Mouse (Mus musculus) left cerebral cortex, postnatal 14 days (tissue): ENCODE data around the gene Oas1a. TPM values are rescaled to one million over a fixed set of nuclear protein-coding genes. Genes with fewer than 3 reads are reported as not detected.

Source experiments
- DNase-seq, 2 experiments: peaks; one replicate each; pipeline ENCODE4 v3.0.0; 2021 to 2022; ENCODE audit warnings: low spot score in 2 of 2, mixed read lengths in 1 of 2
- intact Hi-C: fragments of 180-260 bp; cut with DNase I; formaldehyde crosslinking; loops from one replicate; pipeline ENCODE4 v1.15.1; 2025
- microRNA-seq, 2 experiments: library from miRNA; unstranded; fragments of <30 nt; microRNA quantifications; one replicate each; pipeline ENCODE4 v1.2.0; 2022
- total RNA-seq, 2 experiments: library from RNA; stranded (reverse); gene quantifications; 2 replicates each; pipeline ENCODE4 v1.2.3; 2021

Oas1a gene
- total RNA-seq, 2 experiments from 2014 or later, result 0.37 to 0.40 TPM

- peak; percentile 11 to 15 for DNase-seq
- intact Hi-C loops, result no loop called here
Observed at GRCm38 (mm10) chr5:120859241-120859640, 48.1 kb downstream of the Oas1a start.

GRCm38 (mm10) chr5:120849601-120850136, 57.7 kb downstream of the Oas1a start:
- intact Hi-C loops, result no loop called here
- peak; percentile 47 for DNase-seq

GRCm38 (mm10) chr5:120847067-120847466, 60.3 kb downstream of the Oas1a start, which contains the start of gene Oas1f:
Gene Oas1f, plus strand, starts transcription at chr5:120847367.
- no peak for DNase-seq
- intact Hi-C loops, result no loop called here

Small RNA genes lying within 50 kb of the gene (microRNA-seq; reads per million reads assigned to microRNA genes)
- 0 reads per million in 2 experiments for gene Gm22907

Other genes starting within 250 kb of the Oas1a start
- gene Dtx1, start 195.6 kb downstream of the Oas1a start, total RNA-seq, result 10 to 100 TPM; 72.6 to 80.1 TPM
- under 1 TPM in 1 of 2 experiments, not detected in 1; 0.40 TPM for gene Oas2, start 157.7 kb downstream of the Oas1a start, total RNA-seq
- gene Oas3, start 129.9 kb downstream of the Oas1a start, total RNA-seq, result not detected
- not detected for gene Oas1e, start 112.0 kb downstream of the Oas1a start, total RNA-seq
- gene Oas1c, start 95.0 kb downstream of the Oas1a start, total RNA-seq, result under 1 TPM; 0.59 to 0.87 TPM
- gene Oas1f, start 60.2 kb downstream of the Oas1a start, total RNA-seq, result not detected
- not detected for gene Oas1h, start 46.1 kb downstream of the Oas1a start, total RNA-seq
- not detected for gene Oas1g, start 19.9 kb downstream of the Oas1a start, total RNA-seq
- gene Oas1d, start 7.0 kb upstream of the Oas1a start, total RNA-seq, result not detected
- gene Rph3a, start 102.6 kb upstream of the Oas1a start, total RNA-seq, result 100 to 1,000 TPM; 252 to 253 TPM